Mouse (Mus musculus) c-Kit-negative CD71-positive TER-119-positive erythroid progenitor cells, embryonic 14.5 days (primary cell): ENCODE measurements around the gene Tmem126b.
A peak's percentile ranks its signal among the peaks of the same experiment; 100 is the strongest.

Source experiments
- DNase-seq: peaks from one replicate; pipeline ENCODE4 v3.0.0-alpha.2; 2013; ENCODE audit warnings: low read depth, low spot score

The Tmem126b gene

GRCm38 (mm10) chr7:90475793-90476312 lies at the start of gene Tmem126b:
Gene Tmem126b (minus strand): TSS chr7:90476001.
- peak; percentile 99 for DNase-seq

- no peak for DNase-seq
Measured at GRCm38 (mm10) chr7:90512293-90512692, 36.5 kb upstream of the Tmem126b start.

GRCm38 (mm10) chr7:90508124-90508523 lies 32.3 kb upstream of the Tmem126b start:
- DNase-seq, result no peak

GRCm38 (mm10) chr7:90482607-90483006 lies 6.8 kb upstream of the Tmem126b start:
- no peak for DNase-seq

GRCm38 (mm10) chr7:90476313-90477245 lies 778 bp upstream of the Tmem126b start, which contains the start of gene Dlg2:
Gene Dlg2 (plus strand): TSS chr7:90476672.
- DNase-seq, result no peak

GRCm38 (mm10) chr7:90473511-90473910 lies 2.3 kb downstream of the Tmem126b start:
- DNase-seq, result no peak

DNA sequence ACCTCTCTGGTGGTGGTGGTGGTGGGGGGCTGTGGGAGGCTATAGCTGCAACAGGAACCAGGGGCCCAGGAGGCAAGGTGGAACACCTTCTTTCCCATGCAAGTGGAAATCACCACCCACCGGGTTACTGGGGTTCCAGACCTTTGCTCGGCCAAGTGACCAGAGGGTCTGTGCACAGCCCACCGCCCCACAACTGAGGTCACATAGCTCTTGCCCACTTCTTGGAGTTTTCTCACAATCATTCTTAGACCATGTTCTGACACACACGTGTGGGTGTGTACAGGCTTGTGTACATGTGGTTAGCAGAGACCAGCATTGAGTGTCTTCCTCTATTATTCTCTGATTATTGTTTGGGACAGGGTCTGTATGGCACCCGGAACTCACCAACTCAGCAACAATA lies 14.4 kb downstream of the Tmem126b start:
- DNase-seq, result no peak

DNA sequence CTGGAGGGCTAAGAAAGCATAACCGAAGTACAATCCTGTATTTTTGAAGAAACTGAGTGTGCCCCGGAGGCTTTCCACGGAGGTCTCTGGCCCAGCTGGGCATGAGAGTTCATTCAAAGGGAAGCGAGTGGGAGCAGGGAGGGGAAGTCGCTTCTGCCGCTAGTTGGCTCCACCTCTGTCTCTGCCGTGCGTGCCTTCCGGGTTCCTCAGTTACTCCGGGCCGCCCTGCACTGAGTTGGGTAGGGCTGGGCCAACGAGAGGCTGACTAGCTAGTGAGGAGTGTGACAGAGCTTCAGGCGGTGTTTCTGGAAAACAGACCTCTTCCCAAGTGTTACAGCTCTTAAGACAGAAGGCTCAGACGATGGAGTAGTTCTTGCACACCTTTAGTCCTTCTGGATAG lies 14.9 kb downstream of the Tmem126b start:
- DNase-seq, result no peak

DNA sequence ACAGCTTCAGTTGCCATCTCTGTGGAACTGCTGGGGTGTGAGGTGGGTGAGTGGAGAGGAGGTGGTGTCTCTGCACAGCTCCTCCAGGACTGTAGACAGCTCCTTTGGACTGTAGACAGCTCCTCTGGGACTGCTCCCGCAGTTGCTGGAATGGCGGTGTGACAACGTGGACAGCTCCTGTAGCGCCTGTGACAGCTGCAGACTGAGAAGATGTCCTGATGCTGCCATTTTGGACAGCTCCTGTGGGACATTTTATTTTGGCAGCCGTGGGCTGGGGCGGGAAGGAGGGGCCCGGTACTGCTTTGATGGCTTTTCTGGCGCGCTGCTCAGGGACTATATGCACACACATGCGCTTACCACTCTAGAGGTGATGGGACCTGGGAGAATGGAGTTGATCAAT lies 15.5 kb downstream of the Tmem126b start:
- DNase-seq, result no peak

- no peak for DNase-seq
Measured at GRCm38 (mm10) chr7:90457517-90457916, 18.3 kb downstream of the Tmem126b start.

DNA sequence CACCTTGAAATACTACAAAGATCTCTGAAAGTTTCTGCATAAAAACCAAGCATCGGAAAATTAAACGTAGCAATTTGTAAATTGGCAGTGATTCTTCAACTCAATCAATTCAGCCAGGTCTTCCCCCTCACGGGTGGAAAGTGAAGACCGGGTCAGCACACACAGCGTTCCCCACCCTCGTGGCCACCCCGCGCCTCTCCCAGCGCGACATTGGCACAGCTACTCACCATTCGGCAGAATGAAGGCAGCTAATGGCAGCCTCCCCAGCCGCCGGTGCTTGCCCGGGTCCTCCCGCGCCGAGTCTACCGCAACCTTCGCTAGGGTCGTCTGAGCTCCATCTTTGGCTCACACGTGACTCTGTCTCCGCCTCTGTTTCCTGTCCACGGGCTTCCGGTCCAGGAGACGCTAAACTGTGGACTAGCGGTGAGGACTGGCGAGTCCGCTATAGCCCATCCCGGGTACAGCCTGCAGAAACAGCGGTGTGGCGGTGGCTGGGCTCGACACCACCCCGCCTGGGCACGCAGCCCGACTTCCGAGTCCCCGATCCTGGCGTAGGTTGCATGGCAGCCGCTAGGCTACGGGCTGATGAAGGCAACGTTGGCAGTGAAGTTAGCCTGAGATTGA lies 18.8 kb downstream of the Tmem126b start, which contains the start of gene Tmem126a:
TSS of gene Tmem126a (minus strand) at position 385 of the 624 bp plus-strand sequence.
- DNase-seq, result peak; percentile 58

DNA sequence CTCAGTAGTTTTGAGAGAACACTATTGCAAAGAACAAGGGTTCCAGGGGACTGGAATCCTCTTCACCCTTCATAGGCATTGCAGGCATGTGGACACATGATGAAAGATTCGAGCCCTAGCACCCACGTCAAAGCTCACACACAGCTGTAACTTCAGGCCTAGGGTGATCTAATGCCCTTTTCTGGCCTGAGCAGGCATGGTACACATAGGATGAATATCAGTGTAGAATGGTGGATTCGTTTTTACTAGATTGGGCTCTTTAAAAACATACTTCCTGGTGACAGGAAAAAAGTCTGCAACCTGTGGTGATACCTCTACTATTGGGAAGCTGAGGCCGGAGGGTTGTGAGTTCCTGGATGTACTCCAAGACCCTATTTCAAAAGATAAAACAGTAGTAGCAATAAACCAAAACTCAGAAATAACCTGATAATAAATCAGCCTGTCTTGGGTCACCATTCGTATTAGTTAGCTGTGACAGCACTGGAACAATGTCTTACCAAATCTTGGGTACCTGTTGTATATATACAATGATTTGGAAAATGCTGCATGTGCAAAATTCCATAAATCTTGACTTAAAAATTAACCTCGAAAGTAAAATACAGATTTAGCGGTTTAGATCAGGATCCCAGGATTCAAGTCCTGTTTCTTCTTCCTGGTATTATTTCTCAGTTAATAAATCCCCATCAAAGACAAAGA lies 19.5 kb downstream of the Tmem126b start:
- no peak for DNase-seq

DNA sequence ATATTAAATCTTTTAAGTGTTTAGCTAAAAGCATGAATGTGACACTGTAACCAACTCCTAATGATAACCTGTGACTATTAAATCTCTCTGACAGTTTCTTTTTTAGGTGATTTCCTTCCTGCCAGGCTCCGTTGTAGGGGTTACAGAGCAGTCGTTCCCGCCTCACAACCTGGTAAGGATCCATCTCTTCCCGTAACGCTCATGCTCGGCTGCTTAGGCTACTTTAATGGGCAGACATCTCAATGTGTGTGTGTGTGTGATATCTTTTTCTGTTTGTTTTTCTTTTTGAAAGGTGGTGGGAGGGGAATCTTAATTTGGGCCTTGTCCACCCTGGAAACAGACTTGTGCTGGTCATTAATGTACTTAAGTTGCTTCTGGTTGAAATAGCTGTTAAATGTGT lies 31.6 kb downstream of the Tmem126b start:
- peak; percentile 31 for DNase-seq

DNA sequence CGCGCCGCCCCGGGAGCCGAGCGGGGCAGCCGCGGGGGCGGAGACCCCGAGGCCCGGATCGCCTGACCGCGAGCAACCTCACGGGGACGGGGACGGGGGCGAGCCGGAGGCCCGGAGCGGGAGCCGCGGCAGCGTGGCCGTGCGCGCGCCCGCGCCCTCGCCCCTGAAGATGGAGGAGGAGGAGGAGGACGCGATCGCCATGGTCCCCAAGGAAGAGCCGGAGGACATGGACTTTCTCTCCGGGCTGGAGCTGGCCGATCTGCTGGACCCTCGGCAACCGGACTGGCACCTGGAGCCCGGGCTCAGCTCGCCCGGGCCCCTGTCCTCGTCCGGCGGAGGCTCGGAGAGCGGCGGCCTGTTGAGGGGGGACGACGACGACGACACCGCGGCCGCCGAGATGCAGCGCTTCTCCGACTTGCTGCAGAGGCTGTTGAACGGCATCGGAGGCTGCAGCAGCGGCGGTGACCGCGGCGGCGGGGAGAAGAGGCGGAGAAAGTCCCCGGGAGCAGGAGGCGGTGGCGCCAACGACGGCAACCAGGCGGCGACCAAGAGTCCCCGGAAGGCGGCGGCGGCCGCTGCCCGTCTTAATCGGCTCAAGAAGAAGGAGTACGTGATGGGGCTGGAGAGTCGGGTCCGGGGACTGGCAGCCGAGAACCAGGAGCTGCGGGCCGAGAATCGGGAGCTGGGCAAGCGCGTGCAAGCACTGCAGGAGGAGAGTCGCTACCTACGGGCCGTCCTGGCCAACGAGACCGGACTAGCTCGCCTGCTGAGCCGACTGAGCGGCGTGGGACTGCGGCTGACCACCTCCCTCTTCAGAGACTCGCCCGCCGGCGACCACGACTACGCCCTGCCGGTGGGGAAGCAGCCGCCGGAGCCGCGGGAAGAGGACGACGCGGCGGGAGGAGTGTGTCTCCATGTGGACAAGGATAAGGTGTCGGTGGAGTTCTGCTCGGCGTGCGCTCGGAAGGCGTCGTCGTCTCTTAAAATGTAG lies 32.4 kb downstream of the Tmem126b start:
- peak; percentile 55 for DNase-seq

DNA sequence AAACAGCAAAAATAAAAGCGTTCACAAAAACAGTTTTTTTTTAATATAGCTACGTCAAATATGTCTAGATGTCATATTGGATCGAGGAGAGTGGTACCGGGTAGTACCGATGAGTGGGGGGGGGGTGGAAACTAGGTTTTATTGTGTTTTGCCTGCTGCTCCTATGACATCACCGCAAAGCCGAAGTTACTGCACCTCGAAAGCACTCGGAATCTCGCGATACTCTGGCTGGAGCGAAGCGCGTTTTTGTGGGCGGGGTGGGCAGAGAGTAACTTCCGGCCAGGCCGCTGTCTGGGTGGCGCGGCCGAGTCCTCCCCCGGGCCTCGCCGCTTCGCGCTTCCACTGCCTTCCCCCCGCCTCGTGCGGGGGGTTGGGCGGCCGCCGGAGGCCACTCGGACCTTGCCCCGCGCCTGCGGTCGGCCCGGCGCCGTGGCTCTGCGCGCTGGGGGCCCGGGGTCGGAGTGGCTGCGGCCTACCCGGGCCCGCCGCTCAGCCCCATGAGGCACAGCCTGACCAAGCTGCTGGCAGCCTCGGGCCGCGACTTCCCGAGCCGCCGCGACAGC lies 33.2 kb downstream of the Tmem126b start, which contains the start of gene Crebzf:
TSS of gene Crebzf (plus strand) at position 212 of the 563 bp plus-strand sequence.
- DNase-seq, result peak; percentile 95

DNA sequence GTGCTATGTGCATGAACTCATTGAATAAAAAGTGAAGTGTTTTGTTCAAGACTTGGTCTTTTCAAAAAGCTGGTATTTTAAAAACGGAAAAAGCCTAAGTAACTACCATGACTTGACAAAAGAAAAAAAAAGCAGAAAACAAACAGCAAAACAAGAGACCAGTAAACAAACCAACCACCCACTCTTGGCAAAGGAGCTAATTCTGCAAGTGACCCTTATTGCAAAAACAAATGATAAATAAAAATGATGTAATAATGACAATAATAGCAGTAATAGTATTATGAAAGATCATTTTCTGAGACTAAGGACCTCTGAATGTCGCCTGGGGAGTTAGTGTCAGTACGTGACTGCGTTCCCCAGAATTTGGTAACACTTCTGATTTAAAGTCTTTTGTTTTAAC lies 33.7 kb downstream of the Tmem126b start:
- no peak for DNase-seq

GRCm38 (mm10) chr7:90440044-90440443 lies 35.8 kb downstream of the Tmem126b start:
- DNase-seq, result no peak

DNA sequence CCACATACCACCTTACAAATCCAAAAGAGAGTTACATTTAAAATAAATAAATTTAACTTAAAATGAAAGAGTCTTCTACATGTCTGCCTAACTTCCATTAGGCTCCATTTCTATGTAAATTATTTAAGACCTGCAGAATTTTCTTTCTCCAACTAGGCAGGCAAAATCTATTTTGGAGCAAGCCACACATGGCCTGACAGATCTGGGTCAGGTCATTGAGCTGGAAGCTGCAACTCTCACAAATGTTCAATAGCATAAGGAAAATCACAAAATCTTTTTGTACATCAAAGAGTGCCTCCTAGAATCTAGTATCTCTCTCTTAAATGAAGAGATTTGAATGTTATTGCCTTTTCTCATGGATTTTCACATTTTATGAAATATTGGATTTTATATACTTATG lies 43.6 kb downstream of the Tmem126b start:
- DNase-seq, result no peak

GRCm38 (mm10) chr7:90427006-90427405 lies 48.8 kb downstream of the Tmem126b start:
- DNase-seq, result no peak
